Mouse (Mus musculus) midbrain, embryonic 11.5 days (tissue): ENCODE data around the gene Filip1l. TPM values are rescaled to one million over a fixed set of nuclear protein-coding genes. Genes with fewer than 3 reads are reported as not detected.
A peak's percentile ranks its signal among the peaks of the same experiment; 100 is the strongest.

Experiments used
- ATAC-seq: fragments of 200-750 bp; cut with Nextera tagmentation; 2 replicates; pipeline ENCODE4 v1.8.0; 2017; ENCODE audit warnings: moderate TSS enrichment, moderate library complexity; ENCODE audit not compliant: low FRiP score
- DNase-seq: peaks from one replicate; pipeline ENCODE4 v3.0.0; 2015; ENCODE audit warnings: low spot score; ENCODE audit errors: missing footprints
- H3K27ac ChIP-seq: fragments of 300-500 bp; sonication (generic); 2 replicates; pipeline ENCODE4 v1.5.1; 2014; ENCODE audit warnings: low read depth, low read length
- H3K27me3 ChIP-seq: fragments of 300-500 bp; sonication (generic); 2 replicates; pipeline ENCODE4 v1.6.1; 2014; ENCODE audit warnings: mild to moderate bottlenecking, low read length, moderate library complexity, mixed read lengths; ENCODE audit not compliant: control insufficient read depth, insufficient read depth
- H3K36me3 ChIP-seq: fragments of 300-500 bp; sonication (generic); 2 replicates; pipeline ENCODE4 v1.6.1; 2014; ENCODE audit warnings: mild to moderate bottlenecking, low read length, moderate library complexity, mixed read lengths; ENCODE audit not compliant: control insufficient read depth, insufficient read depth
- H3K4me1 ChIP-seq: fragments of 300-500 bp; sonication (generic); 2 replicates; pipeline ENCODE4 v1.6.1; 2014; ENCODE audit warnings: low read length; ENCODE audit not compliant: control insufficient read depth, insufficient read depth
- H3K4me2 ChIP-seq: fragments of 300-500 bp; sonication (generic); 2 replicates; pipeline ENCODE4 v1.6.1; 2014; ENCODE audit warnings: mild to moderate bottlenecking, moderate library complexity
- H3K4me3 ChIP-seq: fragments of 300-500 bp; sonication (generic); 2 replicates; pipeline ENCODE4 v1.5.1; 2014; ENCODE audit warnings: low read depth, low read length
- H3K9ac ChIP-seq: fragments of 300-500 bp; sonication (generic); 2 replicates; pipeline ENCODE4 v1.6.1; 2014; ENCODE audit warnings: low read length
- H3K9me3 ChIP-seq: fragments of 300-500 bp; sonication (generic); 2 replicates; pipeline ENCODE4 v1.6.1; 2016; ENCODE audit warnings: low read length; ENCODE audit not compliant: control insufficient read depth
- WGBS: fragments of 180-500 bp; shearing (Covaris S2); extraction: QIAGEN DNeasy Blood & Tissue Kit; methylation state at CpG from one replicate; pipeline ENCODE4 v1.1.7; 2014; 5-methylcytosine and 5-hydroxymethylcytosine counted together
- polyA plus RNA-seq: library from polyadenylated mRNA; unstranded; fragments of >200 nt; fragmentation: Nextera tagmentation; extraction: Ambion mirVana; gene quantifications from 2 replicates; pipeline ENCODE4 v1.2.1, GENCODE M21; 2014

Gene Filip1l
- polyA plus RNA-seq, 1 experiment from 2014 or later: 6.8 TPM

- no peak overlapping the region for H3K4me3 ChIP-seq
- no peaks in the 10 kb centered on the region for H3K36me3 ChIP-seq
- peak; percentile 87 for ATAC-seq
- H3K9ac ChIP-seq: no peak overlapping the region; the same call in 1 of the 2 replicates
- 40% methylated on average over 18 of the region's 18 CpGs for WGBS
- H3K9me3 ChIP-seq: no peaks in the 10 kb centered on the region
- H3K4me1 ChIP-seq: no peaks in the 10 kb centered on the region
- H3K27me3 ChIP-seq: no peaks in the 10 kb centered on the region
- peak overlapping the region; percentile 6; the same call in 1 of the 2 replicates for H3K4me2 ChIP-seq
- H3K27ac ChIP-seq: no peak overlapping the region
- DNase-seq: peak; percentile 88
Measured at GRCm38 (mm10) chr16:57362679-57363401, 9.9 kb downstream of the Filip1l start.

DNA sequence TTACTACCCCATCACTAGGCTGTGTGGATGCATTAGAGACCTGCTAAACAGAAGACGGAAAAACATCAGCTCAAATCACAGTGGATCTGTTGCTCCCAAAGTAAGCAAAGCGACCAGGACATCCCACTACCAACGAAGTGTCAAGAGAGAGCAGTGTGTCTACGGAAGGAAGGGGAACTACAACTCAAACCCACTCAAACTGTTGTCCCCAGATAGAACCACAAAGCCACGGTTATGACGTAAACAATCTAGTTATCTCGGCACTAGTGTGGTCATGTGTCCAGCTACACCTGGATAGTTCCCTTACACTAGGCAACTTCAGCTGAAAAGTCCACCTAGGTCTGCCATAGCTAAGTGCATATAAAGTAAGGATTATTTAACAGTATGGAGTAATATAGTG lies 11.6 kb downstream of the Filip1l start:
- ATAC-seq (no peak), DNase-seq (no peak)
- WGBS: 93% methylated on average over 7 of the region's 7 CpGs

DNA sequence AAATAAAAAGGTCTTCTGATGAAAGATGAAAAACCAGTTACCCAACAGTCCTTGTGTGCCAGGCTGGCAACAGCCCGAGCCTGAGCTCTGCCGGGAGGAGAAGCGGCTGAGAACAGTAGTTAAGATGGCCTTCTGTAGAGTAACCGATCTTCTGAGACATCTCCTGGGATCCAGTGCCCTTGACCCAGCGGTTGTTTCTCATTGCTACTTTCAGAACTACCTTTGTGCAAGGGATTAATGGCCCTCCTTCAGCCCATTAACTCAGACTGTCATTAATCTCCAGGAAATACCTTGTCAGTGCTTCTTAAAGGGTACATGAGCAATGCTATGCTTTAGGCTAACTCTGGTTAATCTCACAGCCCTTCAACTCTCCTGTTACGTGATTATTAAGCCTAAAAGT lies 13.2 kb downstream of the Filip1l start:
- ATAC-seq (no peak), DNase-seq (no peak)
- Histone ChIP-seq H3K4me2 (no peak overlapping the region), H3K9me3 (no peaks in the 10 kb centered on the region), H3K4me1 (no peaks in the 10 kb centered on the region), H3K27ac (no peak overlapping the region), H3K36me3 (no peaks in the 10 kb centered on the region), H3K9ac (no peak overlapping the region), H3K27me3 (no peaks in the 10 kb centered on the region), H3K4me3 (no peak overlapping the region)
- 81% methylated on average over 6 of the region's 6 CpGs for WGBS

More for the DNA sequence above, 11.6 kb downstream of the Filip1l start:
- H3K4me2 ChIP-seq: no peak overlapping the region
- H3K4me3 ChIP-seq: no peak overlapping the region
- H3K4me1 ChIP-seq: no peaks in the 10 kb centered on the region
- H3K9ac ChIP-seq: no peak overlapping the region
- H3K9me3 ChIP-seq: no peaks in the 10 kb centered on the region
- no peak overlapping the region for H3K27ac ChIP-seq
- no peaks in the 10 kb centered on the region for H3K36me3 ChIP-seq
- no peaks in the 10 kb centered on the region for H3K27me3 ChIP-seq

- ATAC-seq: no peak
- no peaks in the 10 kb centered on the region for H3K27me3 ChIP-seq
- no peaks in the 10 kb centered on the region for H3K9me3 ChIP-seq
- no peaks in the 10 kb centered on the region for H3K4me1 ChIP-seq
- no peak overlapping the region for H3K4me3 ChIP-seq
- H3K27ac ChIP-seq: no peak overlapping the region
- no peak overlapping the region for H3K4me2 ChIP-seq
- no peak overlapping the region for H3K9ac ChIP-seq
- no peaks in the 10 kb centered on the region for H3K36me3 ChIP-seq
- DNase-seq: no peak
- WGBS: 75% methylated on average over 18 of the region's 18 CpGs
Measured at GRCm38 (mm10) chr16:57366941-57367694, 14.2 kb downstream of the Filip1l start.

GRCm38 (mm10) chr16:57369846-57370496 lies 17.1 kb downstream of the Filip1l start:
- H3K4me3 ChIP-seq: no peak overlapping the region
- no peak overlapping the region for H3K27ac ChIP-seq
- no peak for ATAC-seq
- no peak overlapping the region for H3K4me2 ChIP-seq
- H3K9ac ChIP-seq: no peak overlapping the region
- H3K9me3 ChIP-seq: no peaks in the 10 kb centered on the region
- no peaks in the 10 kb centered on the region for H3K4me1 ChIP-seq
- DNase-seq: no peak
- no peaks in the 10 kb centered on the region for H3K36me3 ChIP-seq
- 84% methylated on average over 8 of the region's 8 CpGs for WGBS
- no peaks in the 10 kb centered on the region for H3K27me3 ChIP-seq

DNA sequence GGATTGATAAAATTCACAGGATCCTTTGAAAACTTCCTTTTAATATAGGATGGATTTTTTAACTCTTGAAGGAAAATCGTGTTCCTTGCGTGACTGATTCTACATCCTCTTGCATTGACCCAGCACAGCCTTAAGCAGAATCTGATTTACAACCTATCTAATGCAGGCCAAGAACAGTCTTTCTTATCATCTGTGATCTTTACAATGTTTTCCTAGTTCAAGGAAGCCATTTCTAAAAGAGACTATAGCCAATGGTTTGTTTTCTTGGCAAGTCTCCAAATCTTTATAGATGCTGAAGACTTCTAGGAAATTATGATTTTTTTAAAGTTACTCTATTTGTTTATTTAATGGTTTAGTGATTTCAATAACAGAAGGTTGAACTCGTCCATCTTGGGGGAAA lies 19.3 kb downstream of the Filip1l start:
- 91% methylated on average over 3 of the region's 3 CpGs for WGBS
- no peaks in the 10 kb centered on the region for H3K27me3 ChIP-seq
- no peak for DNase-seq
- H3K4me2 ChIP-seq: no peak overlapping the region
- H3K27ac ChIP-seq: no peak overlapping the region
- H3K4me1 ChIP-seq: no peaks in the 10 kb centered on the region
- H3K9me3 ChIP-seq: no peaks in the 10 kb centered on the region
- no peak overlapping the region for H3K9ac ChIP-seq
- no peak for ATAC-seq
- no peak overlapping the region for H3K4me3 ChIP-seq
- no peaks in the 10 kb centered on the region for H3K36me3 ChIP-seq

- Histone ChIP-seq H3K36me3 (no peaks in the 10 kb centered on the region), H3K27ac (no peak overlapping the region), H3K9ac (no peak overlapping the region), H3K27me3 (no peaks in the 10 kb centered on the region), H3K9me3 (no peaks in the 10 kb centered on the region), H3K4me3 (no peak overlapping the region), H3K4me2 (no peak overlapping the region), H3K4me1 (no peaks in the 10 kb centered on the region)
- DNase-seq (no peak), ATAC-seq (no peak)
- 88% methylated on average over 7 of the region's 7 CpGs for WGBS
Measured at GRCm38 (mm10) chr16:57375248-57375837, 22.4 kb downstream of the Filip1l start.

- Histone ChIP-seq H3K36me3 (no peaks in the 10 kb centered on the region), H3K9me3 (no peaks in the 10 kb centered on the region), H3K9ac (no peak overlapping the region), H3K27ac (no peak overlapping the region), H3K4me3 (no peak overlapping the region), H3K27me3 (no peaks in the 10 kb centered on the region), H3K4me2 (no peak overlapping the region), H3K4me1 (no peaks in the 10 kb centered on the region)
- DNase-seq (no peak), ATAC-seq (no peak)
- WGBS: 89% methylated on average over 9 of the region's 9 CpGs
Measured at GRCm38 (mm10) chr16:57378631-57379330, 25.9 kb downstream of the Filip1l start.
